Mouse (Mus musculus) hindbrain, postnatal 0 days (tissue): ENCODE results near the gene Ppt2. TPM values are rescaled to one million over a fixed set of nuclear protein-coding genes. Genes with fewer than 3 reads are reported as not detected.

Experiments
- ATAC-seq: fragments of 200-750 bp; cut with Nextera tagmentation; 2 replicates; pipeline ENCODE4 v1.8.0; 2017; ENCODE audit warnings: mild to moderate bottlenecking, moderate TSS enrichment, moderate library complexity
- DNase-seq: peaks from one replicate; pipeline ENCODE4 v3.0.0-alpha.2; 2015; ENCODE audit warnings: low spot score
- H3K27ac ChIP-seq: fragments of 300-500 bp; sonication (generic); 2 replicates; pipeline ENCODE4 v1.5.1; 2014; ENCODE audit warnings: mild to moderate bottlenecking
- H3K27me3 ChIP-seq: fragments of 300-500 bp; sonication (generic); 2 replicates; pipeline ENCODE4 v1.6.1; 2014; ENCODE audit warnings: low read length, mixed read lengths; ENCODE audit not compliant: insufficient read depth
- H3K36me3 ChIP-seq: fragments of 300-500 bp; sonication (generic); 2 replicates; pipeline ENCODE4 v1.6.1; 2014; ENCODE audit warnings: low read length, mixed read lengths; ENCODE audit not compliant: insufficient read depth
- H3K4me1 ChIP-seq: fragments of 300-500 bp; sonication (generic); 2 replicates; pipeline ENCODE4 v1.6.1; 2014; ENCODE audit warnings: antibody characterized with exemption, low read length, mixed read lengths; ENCODE audit not compliant: insufficient read depth
- H3K4me2 ChIP-seq: fragments of 300-500 bp; sonication (generic); 2 replicates; pipeline ENCODE4 v1.6.1; 2014; ENCODE audit warnings: low read depth, mild to moderate bottlenecking, low read length, moderate library complexity, mixed read lengths
- H3K4me3 ChIP-seq: fragments of 300-500 bp; sonication (generic); 2 replicates; pipeline ENCODE4 v1.5.1; 2014; ENCODE audit warnings: low read length
- H3K9ac ChIP-seq: fragments of 300-500 bp; sonication (generic); replicated peaks from 2 replicates; pipeline ENCODE4 v1.6.1; 2014; ENCODE audit warnings: mild to moderate bottlenecking, low read length, moderate library complexity, mixed read lengths
- H3K9me3 ChIP-seq: fragments of 300-500 bp; sonication (generic); 2 replicates; pipeline ENCODE4 v1.6.1; 2016; ENCODE audit warnings: low read length, mixed read lengths
- CTCF ChIP-seq: IDR thresholded peaks from 2 replicates; pipeline ENCODE4 v1.5.1; 2016; ENCODE audit warnings: antibody characterized with exemption, control low read depth, low read depth
- WGBS: fragments of 180-500 bp; shearing (Covaris S2); extraction: QIAGEN DNeasy Blood & Tissue Kit; methylation state at CpG from one replicate; pipeline ENCODE4 v1.1.7; 2014; 5-methylcytosine and 5-hydroxymethylcytosine counted together
- polyA plus RNA-seq: library from polyadenylated mRNA; unstranded; fragments of >200 nt; fragmentation: Nextera tagmentation; extraction: Ambion mirVana; gene quantifications from 2 replicates; pipeline ENCODE4 v1.2.1, GENCODE M21; 2015
- total RNA-seq: library from RNA; depleted of rRNA; stranded (reverse); fragments of >200 nt; gene quantifications from 2 replicates; pipeline ENCODE4 v1.2.3, GENCODE M21; 2014

Gene Ppt2
- total and polyA plus RNA-seq, 2 experiments from 2014 or later = 20.0 to 33.6 TPM

GRCm38 (mm10) chr17:34596098-34596497, 32.2 kb downstream of the Ppt2 start:
- Histone ChIP-seq H3K36me3 (peaks cover 32% of the 10 kb centered on the region; the same call in 1 of the 2 replicates), H3K4me2 (no peak overlapping the region), H3K27me3 (no peaks in the 10 kb centered on the region), H3K9me3 (no peaks in the 10 kb centered on the region), H3K4me1 (peaks cover 18% of the 10 kb centered on the region), H3K4me3 (no peak overlapping the region), H3K27ac (no peak overlapping the region), H3K9ac (no peak overlapping the region)
- whole genome bisulfite sequencing = 81% methylated on average over 8 of the region's 8 CpGs
- DNase-seq (no peak), ATAC-seq (no peak)
- TF ChIP-seq CTCF = no peak

GRCm38 (mm10) chr17:34593752-34594525, 34.4 kb downstream of the Ppt2 start:
- peak overlapping the region; percentile 96 for H3K27ac ChIP-seq
- H3K4me3 ChIP-seq = peak overlapping the region; percentile 85
- TF ChIP-seq CTCF = peak; percentile 22
- peak overlapping the region; percentile 96 for H3K9ac ChIP-seq
- H3K36me3 ChIP-seq = peaks cover 22% of the 10 kb centered on the region; the same call in 1 of the 2 replicates
- H3K4me1 ChIP-seq = peaks cover 25% of the 10 kb centered on the region
- peak overlapping the region; percentile 97 for H3K4me2 ChIP-seq
- no peaks in the 10 kb centered on the region for H3K27me3 ChIP-seq
- DNase-seq (peak; percentile 54), ATAC-seq (no peak)
- no peaks in the 10 kb centered on the region for H3K9me3 ChIP-seq
- 43% methylated on average over 33 of the region's 34 CpGs for WGBS

GRCm38 (mm10) chr17:34592581-34593549, 35.4 kb downstream of the Ppt2 start:
- Histone ChIP-seq H3K36me3 (peaks cover 22% of the 10 kb centered on the region; the same call in 1 of the 2 replicates), H3K4me3 (peak overlapping the region; percentile 85), H3K4me1 (peaks cover 25% of the 10 kb centered on the region), H3K9ac (peak overlapping the region; percentile 96), H3K27me3 (no peaks in the 10 kb centered on the region), H3K4me2 (peak overlapping the region; percentile 97), H3K9me3 (no peaks in the 10 kb centered on the region), H3K27ac (peak overlapping the region; percentile 96)
- peak; percentile 21 for ATAC-seq
- DNase-seq = peak; percentile 58
- no peak for TF ChIP-seq CTCF
- WGBS = 2% methylated on average over 31 of the region's 32 CpGs

GRCm38 (mm10) chr17:34591994-34592375, 36.3 kb downstream of the Ppt2 start:
- Histone ChIP-seq H3K27me3 (no peaks in the 10 kb centered on the region), H3K27ac (peak overlapping the region; percentile 96), H3K4me1 (peaks cover 25% of the 10 kb centered on the region), H3K9me3 (no peaks in the 10 kb centered on the region), H3K4me2 (peak overlapping the region; percentile 97), H3K9ac (peak overlapping the region; percentile 96), H3K4me3 (peak overlapping the region; percentile 85), H3K36me3 (peaks cover 22% of the 10 kb centered on the region; the same call in 1 of the 2 replicates)
- ATAC-seq (peak; percentile 50), DNase-seq (peak; percentile 92)
- no peak for TF ChIP-seq CTCF
- WGBS = 2% methylated on average over 26 of the region's 35 CpGs

GRCm38 (mm10) chr17:34591029-34591993, 37.0 kb downstream of the Ppt2 start, which contains the start of gene Pbx2:
Gene Pbx2 (plus strand): TSS chr17:34591266.
- no peak for TF ChIP-seq CTCF
- H3K9ac ChIP-seq = peak within 1 kb of the TSS; percentile 96
- no peaks in the 10 kb centered on the region for H3K9me3 ChIP-seq
- peak within 1 kb of the TSS; percentile 97 for H3K4me2 ChIP-seq
- DNase-seq (peak; percentile 29), ATAC-seq (no peak)
- H3K4me1 ChIP-seq = peaks cover 25% of the 10 kb centered on the region
- WGBS = 4% methylated on average over 21 of the region's 21 CpGs
- peak within 1 kb of the TSS; percentile 96 for H3K27ac ChIP-seq
- no peaks in the 10 kb centered on the region for H3K27me3 ChIP-seq
- peaks cover 19% of the 10 kb centered on the region; the same call in 1 of the 2 replicates for H3K36me3 ChIP-seq
- peak within 1 kb of the TSS; percentile 85 for H3K4me3 ChIP-seq
